Mouse (Mus musculus) CH12.LX (cell line): ENCODE results near the gene Zfp1. TPM values are rescaled to one million over a fixed set of nuclear protein-coding genes. Genes with fewer than 3 reads are reported as not detected.

Experiments used
- DNase-seq: peaks from one replicate; pipeline ENCODE4 v3.0.0-alpha.2; 2013; ENCODE audit errors: extremely low read depth
- H3K27ac ChIP-seq: 2 replicates; pipeline ENCODE4 v1.5.1; 2012; ENCODE audit warnings: low read depth, mild to moderate bottlenecking, control low read depth, moderate library complexity; ENCODE audit not compliant: insufficient read depth
- H3K27me3 ChIP-seq: replicated peaks from 2 replicates; pipeline ENCODE3; 2012; ENCODE audit warnings: inconsistent platforms
- H3K36me3 ChIP-seq, 2 experiments: replicated peaks in 1 of 2; 2 replicates each; pipeline versions ENCODE3 to v1.6.1; 2012; ENCODE audit warnings: inconsistent platforms in 1 of 2, low read length in 1 of 2, mild to moderate bottlenecking in 1 of 2, mixed read lengths in 1 of 2, moderate library complexity in 1 of 2; ENCODE audit not compliant: control insufficient read depth in 1 of 2, insufficient read depth in 1 of 2
- H3K4me1 ChIP-seq, 2 experiments: 2 replicates each; pipeline ENCODE4 v1.6.1; 2012; ENCODE audit warnings: inconsistent platforms in 1 of 2, moderate library complexity in 1 of 2; ENCODE audit not compliant: insufficient read depth in 2 of 2, control insufficient read depth in 1 of 2
- H3K4me2 ChIP-seq: 2 replicates; pipeline ENCODE4 v1.6.1; 2012; ENCODE audit warnings: low read depth, mild to moderate bottlenecking, control low read depth; ENCODE audit not compliant: poor library complexity, insufficient read depth, severe bottlenecking
- H3K4me3 ChIP-seq, 3 experiments: fragments of 150-350 bp in 1 of 3; sonication (generic) in 1 of 3; replicated peaks in 1 of 3; 2 replicates each; pipeline versions ENCODE3 to v1.5.1; 2011 to 2012; ENCODE audit warnings: low read depth in 2 of 3, low read length in 2 of 3, mild to moderate bottlenecking in 2 of 3, moderate library complexity in 2 of 3, control low read depth in 1 of 3, improper control_type of control experiment in 1 of 3, inconsistent platforms in 1 of 3, mixed read lengths in 1 of 3; ENCODE audit not compliant: poor library complexity in 1 of 3
- H3K79me2 ChIP-seq: replicated peaks from 2 replicates; pipeline ENCODE4 v1.6.1; 2012; ENCODE audit warnings: mild to moderate bottlenecking, moderate library complexity; ENCODE audit not compliant: control insufficient read depth, poor library complexity, insufficient read depth, severe bottlenecking; ENCODE audit errors: extremely low read depth
- H3K9ac ChIP-seq: 2 replicates; pipeline ENCODE4 v1.6.1; 2012; ENCODE audit warnings: low read depth, mild to moderate bottlenecking, control low read depth, moderate library complexity; ENCODE audit not compliant: insufficient read depth
- H3K9me3 ChIP-seq: replicated peaks from 2 replicates; pipeline ENCODE3; 2012; ENCODE audit warnings: low read length, inconsistent platforms, mixed read lengths
- CHD2 ChIP-seq: IDR thresholded peaks from 2 replicates; pipeline ENCODE4 v1.6.1; 2011; ENCODE audit warnings: low read length, improper control_type of control experiment
- E2F4 ChIP-seq: IDR thresholded peaks from 2 replicates; pipeline ENCODE4 v1.6.1; 2011; ENCODE audit warnings: low read depth, low read length, improper control_type of control experiment; ENCODE audit not compliant: insufficient replicate concordance
- ETS1 ChIP-seq: conservative IDR thresholded peaks from 2 replicates; pipeline ENCODE4 v1.6.1; 2012; ENCODE audit warnings: low read depth, mild to moderate bottlenecking, inconsistent platforms, low read length, improper control_type of control experiment, moderate library complexity
- GABPA ChIP-seq: IDR thresholded peaks from 2 replicates; pipeline ENCODE4 v1.6.1; 2012; ENCODE audit warnings: low read depth, low read length, improper control_type of control experiment, inconsistent platforms; ENCODE audit not compliant: insufficient replicate concordance
- HCFC1 ChIP-seq: IDR thresholded peaks from 2 replicates; pipeline ENCODE4 v1.6.1; 2012; ENCODE audit warnings: low read depth, mild to moderate bottlenecking, inconsistent platforms, low read length, improper control_type of control experiment
- JUN ChIP-seq: IDR thresholded peaks from 2 replicates; pipeline ENCODE4 v1.6.1; 2011; ENCODE audit warnings: low read depth, mild to moderate bottlenecking, low read length, improper control_type of control experiment, moderate library complexity; ENCODE audit not compliant: insufficient read depth
- MAX ChIP-seq: IDR thresholded peaks from 2 replicates; pipeline ENCODE4 v1.6.1; 2011; ENCODE audit warnings: low read length, improper control_type of control experiment
- MAZ ChIP-seq: IDR thresholded peaks from 2 replicates; pipeline ENCODE4 v1.6.1; 2012; ENCODE audit warnings: low read depth, mild to moderate bottlenecking, inconsistent platforms, low read length, improper control_type of control experiment, moderate library complexity
- MEF2A ChIP-seq: IDR thresholded peaks from 2 replicates; pipeline ENCODE4 v1.6.1; 2014; ENCODE audit warnings: low read depth, mild to moderate bottlenecking, inconsistent platforms, low read length, improper control_type of control experiment, borderline replicate concordance
- MYC ChIP-seq: IDR thresholded peaks from 2 replicates; pipeline ENCODE4 v1.6.1; 2011; ENCODE audit warnings: low read depth, mild to moderate bottlenecking, improper control_type of control experiment, low read length
- NELFE ChIP-seq: IDR thresholded peaks from 2 replicates; pipeline ENCODE4 v1.6.1; 2011; ENCODE audit warnings: low read depth, low read length, improper control_type of control experiment
- PAX5 ChIP-seq: IDR thresholded peaks from 2 replicates; pipeline ENCODE4 v1.6.1; 2012; ENCODE audit warnings: low read length, inconsistent platforms, mixed read lengths
- POLR2A ChIP-seq: IDR thresholded peaks from 2 replicates; pipeline ENCODE4 v1.6.1; 2011; ENCODE audit warnings: low read depth, mild to moderate bottlenecking, improper control_type of control experiment, low read length
- POLR2AphosphoS2 ChIP-seq: IDR thresholded peaks from 2 replicates; pipeline ENCODE4 v1.6.1; 2011; ENCODE audit warnings: low read depth, low read length, improper control_type of control experiment
- RCOR1 ChIP-seq: conservative IDR thresholded peaks from 2 replicates; pipeline ENCODE4 v1.6.1; 2012; ENCODE audit warnings: low read depth, mild to moderate bottlenecking, inconsistent platforms, low read length, improper control_type of control experiment
- SMC3 ChIP-seq: IDR thresholded peaks from 2 replicates; pipeline ENCODE4 v1.6.1; 2011; ENCODE audit warnings: low read depth, low read length, improper control_type of control experiment
- USF1 ChIP-seq: IDR thresholded peaks from 2 replicates; pipeline ENCODE4 v1.6.1; 2014; ENCODE audit warnings: low read depth, mild to moderate bottlenecking, inconsistent platforms, low read length, improper control_type of control experiment
- USF2 ChIP-seq: conservative IDR thresholded peaks from 2 replicates; pipeline ENCODE4 v1.6.1; 2011; ENCODE audit warnings: low read depth, low read length, improper control_type of control experiment
- ZKSCAN1 ChIP-seq: IDR thresholded peaks from 2 replicates; pipeline ENCODE4 v1.6.1; 2012; ENCODE audit warnings: low read depth, inconsistent platforms, low read length, improper control_type of control experiment, borderline replicate concordance
- ZMIZ1 ChIP-seq: IDR thresholded peaks from 2 replicates; pipeline ENCODE4 v1.6.1; 2012; ENCODE audit warnings: low read depth, mild to moderate bottlenecking, inconsistent platforms, low read length, improper control_type of control experiment
- dilution Hi-C: fragments of 300-500 bp; cut with MboI; formaldehyde crosslinking; loops from 2 replicates; pipeline ENCODE4 v1.14.3; 2020; ENCODE audit warnings: low sequenced_read_pairs; ENCODE audit not compliant: extremely low pct_unique_long_range_greater_than_20kb, extremely low pct_ligation_motif_present
- in situ Hi-C: fragments of 300-500 bp; cut with MboI; formaldehyde crosslinking; loops from 3 replicates; pipeline ENCODE4 v1.14.3; 2019; ENCODE audit warnings: low sequenced_read_pairs, low pct_ligation_motif_present, low pct_unique_long_range_greater_than_20kb, mixed read lengths
- polyA plus RNA-seq: library from polyadenylated mRNA; unstranded; fragments of >175 nt; gene quantifications from 2 replicates; pipeline ENCODE4 v1.2.1, GENCODE M21; 2012; ENCODE audit warnings: low read depth; ENCODE audit not compliant: insufficient read length
- total RNA-seq, 2 experiments: library from RNA; depleted of rRNA; stranded (reverse); fragments of 300-350 nt in 1 of 2; fragments of >200 nt in 1 of 2; gene quantifications; 2 replicates each; pipeline ENCODE4 v1.2.3; 2012 to 2014

The Zfp1 gene
- total and polyA plus RNA-seq, 3 experiments, result 9.2 to 16.7 (median 14.5) TPM

GRCm38 (mm10) chr8:111607414-111607813 lies 35.8 kb upstream of the Zfp1 start:
- TF ChIP-seq HCFC1 (no peak), POLR2AphosphoS2 (no peak), NELFE (no peak), USF1 (no peak), ZMIZ1 (no peak), E2F4 (no peak), MYC (no peak)
- no peak overlapping the region for H3K9ac ChIP-seq
- no peaks in the 10 kb centered on the region for H3K9me3 ChIP-seq
- H3K27ac ChIP-seq, result no peak overlapping the region
- H3K4me3 ChIP-seq, result no peak overlapping the region
- no peak for DNase-seq
- no peaks in the 10 kb centered on the region for H3K4me1 ChIP-seq
- in situ Hi-C loops, result no loop called here
- H3K36me3 ChIP-seq, result peaks cover 0 to 58% of the 10 kb centered on the region in 2 experiments
- no peak overlapping the region for H3K4me2 ChIP-seq
- no peaks in the 10 kb centered on the region for H3K79me2 ChIP-seq
- no peaks in the 10 kb centered on the region for H3K27me3 ChIP-seq
- dilution Hi-C loops, result no loop called here

GRCm38 (mm10) chr8:111613181-111613580 lies 30.0 kb upstream of the Zfp1 start:
- no peak overlapping the region for H3K27ac ChIP-seq
- H3K4me3 ChIP-seq, result no peak overlapping the region
- no peak overlapping the region for H3K4me2 ChIP-seq
- H3K79me2 ChIP-seq, result no peaks in the 10 kb centered on the region
- no peak overlapping the region for H3K9ac ChIP-seq
- H3K27me3 ChIP-seq, result no peaks in the 10 kb centered on the region
- TF ChIP-seq POLR2A (no peak), JUN (no peak), MAZ (no peak), CHD2 (no peak), MAX (no peak), PAX5 (no peak), USF2 (no peak), MEF2A (no peak), E2F4 (no peak), ZMIZ1 (no peak), RCOR1 (no peak), ETS1 (no peak), ZKSCAN1 (no peak), GABPA (no peak), SMC3 (no peak)
- H3K36me3 ChIP-seq, result peaks cover 0 to 51% of the 10 kb centered on the region in 2 experiments
- dilution Hi-C loops, result no loop called here
- no peaks in the 10 kb centered on the region for H3K4me1 ChIP-seq
- H3K9me3 ChIP-seq, result no peaks in the 10 kb centered on the region
- no peak for DNase-seq
- in situ Hi-C loops, result no loop called here
